Mouse (Mus musculus) liver, adult 2 months (tissue): ENCODE results near the gene Helz2.

Experiments
- CTCF ChIP-seq: fragments of 200-500 bp; IDR thresholded peaks from 2 replicates; pipeline ENCODE4 v1.5.1; 2011; ENCODE audit warnings: low read depth, low read length, control low read depth
- POLR2A ChIP-seq: fragments of 200-500 bp; IDR thresholded peaks from 2 replicates; pipeline ENCODE4 v1.6.1; 2011; ENCODE audit warnings: low read length, control low read depth; ENCODE audit not compliant: insufficient read depth; ENCODE audit errors: extremely low read depth

GRCm38 (mm10) chr2:181245031-181245430 lies 3.2 kb upstream of the Helz2 start:
- no peak for TF ChIP-seq CTCF
- no peak for TF ChIP-seq POLR2A
